Mouse (Mus musculus): Measurements from ENCODE around the gene Leng8. TPM values are rescaled to one million over a fixed set of nuclear protein-coding genes. Genes with fewer than 3 reads are reported as not detected.

Gene Leng8
- total and polyA plus RNA-seq, 3 experiments, result 23.2 to 46.6 (median 33.5) TPM

DNA sequence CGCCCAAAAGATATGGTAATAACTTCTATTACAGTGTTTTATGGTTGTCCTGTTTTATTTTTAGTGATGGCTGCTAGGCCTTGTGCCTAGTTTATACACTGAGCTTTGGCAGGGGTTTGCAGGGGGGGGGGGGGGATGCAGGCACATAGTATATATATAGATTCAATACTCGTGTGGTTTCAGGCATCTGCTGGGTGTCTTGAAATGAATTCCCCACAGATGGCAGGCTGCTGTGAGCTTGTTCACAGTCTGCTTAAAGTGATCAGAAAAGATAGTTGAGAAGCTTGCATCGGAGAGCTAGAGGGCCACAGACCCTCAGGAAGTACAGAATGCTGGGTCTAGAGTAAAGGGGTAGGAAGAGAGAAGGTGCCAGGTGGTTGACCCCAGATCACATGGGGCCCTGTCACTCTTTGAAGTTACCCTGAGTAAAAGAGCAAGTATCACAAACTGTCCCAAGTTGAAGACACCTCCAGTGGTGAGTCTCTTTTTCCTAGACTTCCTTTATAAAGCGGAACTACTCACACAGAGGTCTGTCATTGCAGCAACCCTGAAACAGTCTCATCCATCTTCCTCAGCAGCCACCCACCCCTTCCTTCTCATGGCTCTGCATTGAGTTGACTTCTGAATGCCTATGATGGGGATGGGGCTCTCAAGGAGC lies 49.5 kb upstream of the Leng8 start (continued):
- TF ChIP-seq IRF4 (IDR thresholded peaks at IDR 0.05; ENCODE audit: low read depth, low read length), result peak; percentile 24; the same call in 1 of the 2 replicates

DNA sequence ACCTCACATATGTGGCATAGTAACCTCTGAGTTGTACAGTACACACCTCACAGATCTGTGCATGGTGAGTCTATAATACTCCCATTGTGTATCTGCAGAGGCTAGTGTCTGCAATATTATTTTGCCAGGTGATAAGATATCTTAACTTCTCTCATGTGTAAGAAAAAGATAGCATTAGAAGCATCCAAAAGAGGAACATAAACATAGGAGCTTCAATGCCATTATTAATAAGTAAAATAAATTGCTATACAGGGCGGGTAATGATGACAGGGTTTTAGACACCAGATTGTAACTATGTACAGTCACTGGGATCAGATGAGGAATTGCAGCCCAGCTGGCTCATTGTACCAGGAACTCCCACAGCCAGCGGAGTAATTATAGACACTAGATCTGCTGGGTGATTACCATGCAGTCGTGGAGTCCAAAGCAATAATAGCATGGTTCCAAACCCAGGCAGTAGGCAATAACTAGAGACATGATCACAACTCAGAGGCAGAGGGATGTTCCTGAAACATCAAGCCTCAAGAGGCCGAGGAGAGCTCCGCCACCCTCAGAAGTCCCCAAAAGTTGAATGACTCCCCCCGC lies 48.9 kb upstream of the Leng8 start:
- no peak overlapping the region for H3K27ac ChIP-seq (ENCODE audit: insufficient read depth, low read depth)
- H3K9ac ChIP-seq (ENCODE audit: insufficient read depth, low read depth), result no peak overlapping the region
- in situ Hi-C loops (cut with MboI; ENCODE audit: low pct_ligation_motif_present, low pct_unique_long_range_greater_than_20kb, low sequenced_read_pairs) (loop anchor here (5.0 kb wide), 1 partner anchor 36 kb away; no protein-coding TSS in a partner anchor), dilution Hi-C loops (cut with MboI; ENCODE audit: extremely low pct_ligation_motif_present, extremely low pct_unique_long_range_greater_than_20kb, low sequenced_read_pairs) (no loop called here)
- H3K4me3 ChIP-seq (replicated peaks in 1 of 3; ENCODE audit: low read depth in 2 of 3, low read length in 2 of 3, poor library complexity in 1 of 3), result no peak overlapping the region
- H3K36me3 ChIP-seq (replicated peaks in 1 of 2; ENCODE audit: control insufficient read depth in 1 of 2, insufficient read depth in 1 of 2, low read length in 1 of 2), result no peaks in the 10 kb centered on the region
- H3K4me2 ChIP-seq (ENCODE audit: insufficient read depth, low read depth, poor library complexity, severe bottlenecking), result no peak overlapping the region
- no peaks in the 10 kb centered on the region for H3K27me3 ChIP-seq (replicated peaks)
- no peaks in the 10 kb centered on the region for H3K79me2 ChIP-seq (replicated peaks; ENCODE audit: control insufficient read depth, extremely low read depth, insufficient read depth, poor library complexity, severe bottlenecking)
- no peak for DNase-seq (ENCODE audit: extremely low read depth)
- no peaks in the 10 kb centered on the region for H3K9me3 ChIP-seq (replicated peaks; ENCODE audit: low read length)
- H3K4me1 ChIP-seq (ENCODE audit: control insufficient read depth in 1 of 2, insufficient read depth in 2 of 2), result peaks cover 12 to 69% of the 10 kb centered on the region in 2 experiments
- TF ChIP-seq NRF1 (IDR thresholded peaks at IDR 0.05; ENCODE audit: low read depth, low read length) (no peak), ZKSCAN1 (IDR thresholded peaks at IDR 0.05; ENCODE audit: borderline replicate concordance, low read depth, low read length) (no peak), TBP (conservative IDR thresholded peaks at IDR 0.05; ENCODE audit: low read depth, low read length) (no peak), ETS1 (conservative IDR thresholded peaks at IDR 0.05; ENCODE audit: low read depth, low read length) (no peak), E2F4 (IDR thresholded peaks at IDR 0.05; ENCODE audit: insufficient replicate concordance, low read depth, low read length) (no peak), POLR2A (IDR thresholded peaks at IDR 0.05; ENCODE audit: low read depth, low read length) (no peak), BHLHE40 (IDR thresholded peaks at IDR 0.05; ENCODE audit: low read depth, low read length) (no peak)

DNA sequence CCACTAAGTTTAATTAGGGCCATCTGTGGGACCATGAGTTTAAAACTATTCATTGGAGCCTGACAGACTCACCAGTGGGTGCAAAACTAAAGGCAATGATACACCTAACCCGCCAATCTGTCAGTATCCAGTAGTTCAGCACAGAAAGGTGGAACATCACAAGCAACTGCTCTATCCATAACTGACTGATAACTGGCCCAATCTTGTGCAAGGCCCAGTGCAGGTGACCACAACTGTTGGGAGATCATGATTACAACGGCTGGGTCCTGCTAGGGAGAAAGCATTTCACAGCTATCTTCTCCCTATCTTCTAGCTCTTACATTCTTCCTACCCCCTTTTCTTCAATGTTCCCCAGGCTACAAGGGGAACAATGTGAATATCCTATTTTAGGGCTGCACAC lies 48.2 kb upstream of the Leng8 start:
- no peak overlapping the region for H3K4me3 ChIP-seq (replicated peaks in 1 of 3; ENCODE audit: low read depth in 2 of 3, low read length in 2 of 3, poor library complexity in 1 of 3)
- peaks cover 12 to 63% of the 10 kb centered on the region in 2 experiments for H3K4me1 ChIP-seq (ENCODE audit: control insufficient read depth in 1 of 2, insufficient read depth in 2 of 2)
- H3K79me2 ChIP-seq (replicated peaks; ENCODE audit: control insufficient read depth, extremely low read depth, insufficient read depth, poor library complexity, severe bottlenecking), result no peaks in the 10 kb centered on the region
- TF ChIP-seq TCF12 (IDR thresholded peaks at IDR 0.05; ENCODE audit: low read depth, low read length), result no peak
- no peak for TF ChIP-seq ZC3H11A (IDR thresholded peaks at IDR 0.05; ENCODE audit: low read depth, low read length)
- TF ChIP-seq ZNF384 (IDR thresholded peaks at IDR 0.05; ENCODE audit: low read depth, low read length), result no peak
- TF ChIP-seq CTCF (conservative IDR thresholded peaks at IDR 0.05 in 1 of 2, IDR thresholded peaks at IDR 0.05 in 1 of 2; ENCODE audit: low read depth in 2 of 2, low read length in 2 of 2), result no peak
- DNase-seq (ENCODE audit: extremely low read depth), result no peak
- dilution Hi-C loops (cut with MboI; ENCODE audit: extremely low pct_ligation_motif_present, extremely low pct_unique_long_range_greater_than_20kb, low sequenced_read_pairs) (no loop called here), in situ Hi-C loops (cut with MboI; ENCODE audit: low pct_ligation_motif_present, low pct_unique_long_range_greater_than_20kb, low sequenced_read_pairs) (loop anchor here (5.0 kb wide), 1 partner anchor 36 kb away; no protein-coding TSS in a partner anchor)
- no peak overlapping the region for H3K4me2 ChIP-seq (ENCODE audit: insufficient read depth, low read depth, poor library complexity, severe bottlenecking)
- H3K9ac ChIP-seq (ENCODE audit: insufficient read depth, low read depth), result no peak overlapping the region
- no peaks in the 10 kb centered on the region for H3K27me3 ChIP-seq (replicated peaks)
- H3K9me3 ChIP-seq (replicated peaks; ENCODE audit: low read length), result no peaks in the 10 kb centered on the region
- no peak overlapping the region for H3K27ac ChIP-seq (ENCODE audit: insufficient read depth, low read depth)
- H3K36me3 ChIP-seq (replicated peaks in 1 of 2; ENCODE audit: control insufficient read depth in 1 of 2, insufficient read depth in 1 of 2, low read length in 1 of 2), result no peaks in the 10 kb centered on the region
